Mouse (Mus musculus) heart, embryonic 14.5 days (tissue): ENCODE results near the gene Sstr3. TPM values are rescaled to one million over a fixed set of nuclear protein-coding genes. Genes with fewer than 3 reads are reported as not detected.

Experiments
- ATAC-seq: fragments of 200-750 bp; cut with Nextera tagmentation; 2 replicates; pipeline ENCODE4 v1.8.0; 2017; ENCODE audit warnings: low read depth, moderate TSS enrichment; ENCODE audit not compliant: insufficient number of reproducible peaks, insufficient read depth, low FRiP score
- H3K27ac ChIP-seq, 2 experiments: fragments of 200-500 bp in 1 of 2; fragments of 300-500 bp in 1 of 2; sonication (generic) in 1 of 2; replicated peaks in 1 of 2; 2 replicates each; pipeline ENCODE4 v1.5.1; 2012 to 2014; ENCODE audit warnings: low read depth in 2 of 2, low read length in 2 of 2, control low read depth in 1 of 2, mild to moderate bottlenecking in 1 of 2, mixed read lengths in 1 of 2; ENCODE audit not compliant: control insufficient read depth in 1 of 2, insufficient read depth in 1 of 2
- H3K27me3 ChIP-seq: fragments of 300-500 bp; sonication (generic); 2 replicates; pipeline ENCODE4 v1.6.1; 2014; ENCODE audit warnings: mild to moderate bottlenecking, low read length, control low read depth; ENCODE audit not compliant: control insufficient read depth, insufficient read depth
- H3K36me3 ChIP-seq: fragments of 300-500 bp; sonication (generic); 2 replicates; pipeline ENCODE4 v1.6.1; 2014; ENCODE audit warnings: mild to moderate bottlenecking, control low read depth, low read length, mixed read lengths; ENCODE audit not compliant: control insufficient read depth, insufficient read depth
- H3K4me1 ChIP-seq, 2 experiments: fragments of 200-500 bp in 1 of 2; fragments of 300-500 bp in 1 of 2; sonication (generic) in 1 of 2; 2 replicates each; pipeline ENCODE4 v1.6.1; 2012 to 2014; ENCODE audit warnings: low read length in 2 of 2, control low read depth in 1 of 2, mixed read lengths in 1 of 2; ENCODE audit not compliant: control insufficient read depth in 2 of 2, insufficient read depth in 2 of 2
- H3K4me2 ChIP-seq: fragments of 300-500 bp; sonication (generic); 2 replicates; pipeline ENCODE4 v1.6.1; 2014; ENCODE audit warnings: mild to moderate bottlenecking, low read length
- H3K4me3 ChIP-seq, 2 experiments: fragments of 200-500 bp in 1 of 2; fragments of 300-500 bp in 1 of 2; sonication (generic) in 1 of 2; 2 replicates each; pipeline ENCODE4 v1.5.1; 2012 to 2014; ENCODE audit warnings: low read length in 2 of 2, mild to moderate bottlenecking in 2 of 2, control low read depth in 1 of 2, low read depth in 1 of 2, moderate library complexity in 1 of 2; ENCODE audit not compliant: control insufficient read depth in 1 of 2, insufficient read depth in 1 of 2
- H3K9ac ChIP-seq: fragments of 300-500 bp; sonication (generic); 2 replicates; pipeline ENCODE4 v1.6.1; 2014; ENCODE audit warnings: mild to moderate bottlenecking, low read length
- H3K9me3 ChIP-seq: fragments of 300-500 bp; sonication (generic); 2 replicates; pipeline ENCODE4 v1.6.1; 2016; ENCODE audit warnings: low read length, control low read depth; ENCODE audit not compliant: control insufficient read depth
- WGBS: fragments of 180-500 bp; shearing (Covaris S2); extraction: QIAGEN DNeasy Blood & Tissue Kit; methylation state at CpG from one replicate; pipeline ENCODE4 v1.1.7; 2014; 5-methylcytosine and 5-hydroxymethylcytosine counted together
- polyA plus RNA-seq: library from polyadenylated mRNA; unstranded; fragments of >200 nt; fragmentation: Nextera tagmentation; extraction: Ambion mirVana; gene quantifications from 2 replicates; pipeline ENCODE4 v1.2.1, GENCODE M21; 2014

The Sstr3 gene
- polyA plus RNA-seq, 1 experiment from 2014 or later = not detected

GRCm38 (mm10) chr15:78571554-78572269 lies 27.2 kb upstream of the Sstr3 start:
- Histone ChIP-seq H3K9ac (no peak overlapping the region; the same call in 1 of the 2 replicates), H3K27me3 (no peaks in the 10 kb centered on the region), H3K4me2 (peak overlapping the region; percentile 26; the same call in 1 of the 2 replicates), H3K9me3 (no peaks in the 10 kb centered on the region), H3K4me3 (no peak overlapping the region), H3K27ac (peak overlapping the region; percentile 9 to 55; a peak in 2 of 4 replicates), H3K4me1 (peaks cover 10 to 14% of the 10 kb centered on the region in 2 experiments), H3K36me3 (no peaks in the 10 kb centered on the region)
- 13% methylated on average over 16 of the region's 16 CpGs for WGBS
- ATAC-seq = peak; percentile 32; the same call in 1 of the 2 replicates

- Histone ChIP-seq H3K9ac (no peak overlapping the region), H3K9me3 (no peaks in the 10 kb centered on the region), H3K27me3 (no peaks in the 10 kb centered on the region), H3K4me3 (no peak overlapping the region), H3K36me3 (no peaks in the 10 kb centered on the region), H3K4me1 (peaks cover 10 to 14% of the 10 kb centered on the region in 2 experiments), H3K27ac (no peak overlapping the region), H3K4me2 (no peak overlapping the region)
- 98% methylated on average over 5 of the region's 5 CpGs for WGBS
- no peak for ATAC-seq
Observed at GRCm38 (mm10) chr15:78570170-78570569, 25.7 kb upstream of the Sstr3 start.

- Histone ChIP-seq H3K27ac (no peak overlapping the region), H3K4me1 (peaks cover 10 to 14% of the 10 kb centered on the region in 2 experiments), H3K9ac (no peak overlapping the region), H3K4me2 (no peak overlapping the region), H3K27me3 (no peaks in the 10 kb centered on the region), H3K9me3 (no peaks in the 10 kb centered on the region), H3K4me3 (no peak overlapping the region), H3K36me3 (no peaks in the 10 kb centered on the region)
- 69% methylated on average over 9 of the region's 9 CpGs for WGBS
- no peak for ATAC-seq
Observed at GRCm38 (mm10) chr15:78567608-78568120, 23.2 kb upstream of the Sstr3 start.

GRCm38 (mm10) chr15:78564764-78565435 lies 20.4 kb upstream of the Sstr3 start:
- Histone ChIP-seq H3K36me3 (no peaks in the 10 kb centered on the region), H3K27me3 (no peaks in the 10 kb centered on the region), H3K4me3 (no peak overlapping the region), H3K27ac (no peak overlapping the region), H3K4me1 (no peaks in the 10 kb centered on the region), H3K4me2 (no peak overlapping the region), H3K9ac (no peak overlapping the region), H3K9me3 (no peaks in the 10 kb centered on the region)
- WGBS = 54% methylated on average over 11 of the region's 11 CpGs
- ATAC-seq = no peak

GRCm38 (mm10) chr15:78563937-78564336 lies 19.5 kb upstream of the Sstr3 start:
- H3K4me2 ChIP-seq = no peak overlapping the region
- no peaks in the 10 kb centered on the region for H3K9me3 ChIP-seq
- WGBS = 72% methylated on average over 5 of the region's 5 CpGs
- no peak overlapping the region for H3K4me3 ChIP-seq
- H3K9ac ChIP-seq = no peak overlapping the region
- no peaks in the 10 kb centered on the region for H3K27me3 ChIP-seq
- H3K4me1 ChIP-seq = no peaks in the 10 kb centered on the region
- no peak for ATAC-seq
- H3K36me3 ChIP-seq = no peaks in the 10 kb centered on the region
- no peak overlapping the region for H3K27ac ChIP-seq

GRCm38 (mm10) chr15:78563344-78563743 lies 18.9 kb upstream of the Sstr3 start:
- no peak overlapping the region for H3K9ac ChIP-seq
- no peak overlapping the region for H3K4me3 ChIP-seq
- H3K27ac ChIP-seq = no peak overlapping the region
- 92% methylated on average over 3 of the region's 3 CpGs for WGBS
- H3K9me3 ChIP-seq = no peaks in the 10 kb centered on the region
- ATAC-seq = no peak
- H3K4me2 ChIP-seq = no peak overlapping the region
- H3K27me3 ChIP-seq = no peaks in the 10 kb centered on the region
- no peaks in the 10 kb centered on the region for H3K36me3 ChIP-seq
- H3K4me1 ChIP-seq = no peaks in the 10 kb centered on the region

GRCm38 (mm10) chr15:78559141-78559979 lies 14.9 kb upstream of the Sstr3 start:
- no peak overlapping the region for H3K27ac ChIP-seq
- no peaks in the 10 kb centered on the region for H3K36me3 ChIP-seq
- no peak for ATAC-seq
- H3K9me3 ChIP-seq = no peaks in the 10 kb centered on the region
- H3K4me2 ChIP-seq = no peak overlapping the region
- H3K4me1 ChIP-seq = no peaks in the 10 kb centered on the region
- WGBS = 68% methylated on average over 11 of the region's 11 CpGs
- H3K27me3 ChIP-seq = no peaks in the 10 kb centered on the region
- no peak overlapping the region for H3K9ac ChIP-seq
- H3K4me3 ChIP-seq = no peak overlapping the region
